ENCODE assay signal across 12 mouse cellular contexts in genomic region chr1:89923642-89924020, GRCm38 (mm10). TPM values are rescaled to one million over a fixed set of nuclear protein-coding genes. Genes with fewer than 3 reads are reported as not detected.
DNase-seq lines count a peak whose midpoint lies in the region; ATAC-seq and TF ChIP-seq lines count a peak whose summit lies in the region.
"Had no signal": no experiment of that assay in that cellular context is flagged by ENCODE, and none has a peak within 500 bp of the region (broad histone marks: within the 10 kb centered on the region; RNA-seq: fewer than 3 reads in every experiment).

No protein-coding gene starts in this region.

- TF ChIP-seq CTCF in forebrain, postnatal 0 days (IDR thresholded peaks at IDR 0.05; ENCODE audit: low read depth): no peak
- TF ChIP-seq CTCF in liver, postnatal 0 days (IDR thresholded peaks at IDR 0.05; ENCODE audit: low read depth): no peak

- WGBS in forebrain, embryonic 11.5 days: 6% methylated on average over 14 of the region's 14 CpGs
- WGBS in forebrain, postnatal 0 days: 8% methylated on average over 14 of the region's 14 CpGs
- WGBS in liver, embryonic 12.5 days (ENCODE audit: insufficient replicate concordance): 15% methylated on average over 14 of the region's 14 CpGs
- WGBS in liver, postnatal 0 days (ENCODE audit: insufficient replicate concordance): 16% methylated on average over 14 of the region's 14 CpGs
- 8% methylated on average over 14 of the region's 14 CpGs for WGBS in limb, embryonic 12.5 days
- 23% methylated on average over 14 of the region's 14 CpGs for WGBS in neural tube, embryonic 15.5 days

- no peak for ATAC-seq in forebrain, embryonic 11.5 days (replicated peaks; ENCODE audit: low FRiP score)
- ATAC-seq in forebrain, postnatal 0 days: no peak
- ATAC-seq in liver, embryonic 12.5 days: no peak
- no peak for ATAC-seq in liver, postnatal 0 days
- no peak for ATAC-seq in limb, embryonic 12.5 days (ENCODE audit: insufficient number of reproducible peaks, insufficient read depth, low FRiP score, low TSS enrichment, low read depth)
- no peak for ATAC-seq in neural tube, embryonic 15.5 days (ENCODE audit: low FRiP score)
- ATAC-seq: inflammation-experienced regulatory T-cells, adult 6 months had no signal

- H3K4me2 ChIP-seq in forebrain, embryonic 11.5 days (ENCODE audit: low read depth, low read length, severe bottlenecking): peak overlapping the region; percentile 24; the same call in 1 of the 2 replicates
- no peak overlapping the region for H3K4me2 ChIP-seq in forebrain, postnatal 0 days (ENCODE audit: low read depth)
- H3K4me2 ChIP-seq in liver, embryonic 12.5 days: peak overlapping the region; percentile 54
- no peak overlapping the region for H3K4me2 ChIP-seq in liver, postnatal 0 days (ENCODE audit: low read depth, low read length)
- H3K4me2 ChIP-seq in limb, embryonic 12.5 days: peak overlapping the region; percentile 51
- H3K4me2 ChIP-seq in neural tube, embryonic 15.5 days: peak overlapping the region; percentile 55

- no peak for DNase-seq in forebrain, embryonic 11.5 days (ENCODE audit: low spot score)
- no peak for DNase-seq in forebrain, postnatal 0 days
- no peak for DNase-seq in liver, postnatal 0 days
- DNase-seq in adrenal gland, adult 8-10 months: no peak
- no peak for DNase-seq in adrenal gland, adult (ENCODE audit: inconsistent age in 2 of 2, low spot score in 1 of 2)
- DNase-seq: cerebellum, postnatal 36 days had no signal

- no peak overlapping the region for H3K9ac ChIP-seq in forebrain, embryonic 11.5 days (ENCODE audit: low read length)
- no peak overlapping the region for H3K9ac ChIP-seq in forebrain, postnatal 0 days
- H3K9ac ChIP-seq in liver, embryonic 12.5 days: no peak overlapping the region
- no peak overlapping the region for H3K9ac ChIP-seq in liver, postnatal 0 days (replicated peaks)
- H3K9ac ChIP-seq in limb, embryonic 12.5 days (replicated peaks): 0 out of 2 replicates have a peak overlapping the region, but pooled peaks have one; percentile 1
- H3K9ac ChIP-seq in neural tube, embryonic 15.5 days (replicated peaks): 0 out of 2 replicates have a peak overlapping the region, but pooled peaks have one; percentile 20

- no peak for TF ChIP-seq EP300 in liver, postnatal 0 days (IDR thresholded peaks at IDR 0.05; ENCODE audit: low read depth)

- H3K27me3 ChIP-seq in forebrain, embryonic 11.5 days (ENCODE audit: control insufficient read depth, insufficient read depth, low read length): peaks cover 100% of the 10 kb centered on the region
- H3K27me3 ChIP-seq in forebrain, postnatal 0 days (ENCODE audit: insufficient read depth, low read length): peaks cover 94% of the 10 kb centered on the region
- peaks cover 100% of the 10 kb centered on the region for H3K27me3 ChIP-seq in liver, embryonic 12.5 days (replicated peaks)
- peaks cover 84% of the 10 kb centered on the region for H3K27me3 ChIP-seq in liver, postnatal 0 days (ENCODE audit: insufficient read depth, low read length)
- peaks cover 100% of the 10 kb centered on the region for H3K27me3 ChIP-seq in limb, embryonic 12.5 days
- H3K27me3 ChIP-seq in neural tube, embryonic 15.5 days (replicated peaks): peaks cover 73% of the 10 kb centered on the region

- H3K4me3 ChIP-seq in forebrain, embryonic 11.5 days (ENCODE audit: low read depth, low read length): no peak overlapping the region
- H3K4me3 ChIP-seq in forebrain, postnatal 0 days (ENCODE audit: low read depth, low read length): no peak overlapping the region
- no peak overlapping the region for H3K4me3 ChIP-seq in liver, embryonic 12.5 days
- no peak overlapping the region for H3K4me3 ChIP-seq in liver, postnatal 0 days (ENCODE audit: low read depth, low read length)
- peak overlapping the region; percentile 25 for H3K4me3 ChIP-seq in limb, embryonic 12.5 days (replicated peaks)
- peak overlapping the region; percentile 23; the same call in 1 of the 2 replicates for H3K4me3 ChIP-seq in neural tube, embryonic 15.5 days (replicated peaks)

- H3K27ac ChIP-seq in forebrain, embryonic 11.5 days (ENCODE audit: low read depth, low read length): no peak overlapping the region
- H3K27ac ChIP-seq in forebrain, postnatal 0 days (ENCODE audit: low read depth, low read length): no peak overlapping the region
- H3K27ac ChIP-seq in liver, embryonic 12.5 days: no peak overlapping the region
- no peak overlapping the region for H3K27ac ChIP-seq in liver, postnatal 0 days (ENCODE audit: low read depth)
- H3K27ac ChIP-seq in limb, embryonic 12.5 days: no peak overlapping the region
- no peak overlapping the region for H3K27ac ChIP-seq in neural tube, embryonic 15.5 days (replicated peaks)
- H3K27ac ChIP-seq: macrophage had no signal

- H3K36me3 ChIP-seq in forebrain, embryonic 11.5 days (ENCODE audit: control insufficient read depth, insufficient read depth, low read length): no peaks in the 10 kb centered on the region
- H3K36me3 ChIP-seq in forebrain, postnatal 0 days (ENCODE audit: insufficient read depth): no peaks in the 10 kb centered on the region
- no peaks in the 10 kb centered on the region for H3K36me3 ChIP-seq in liver, embryonic 12.5 days
- no peaks in the 10 kb centered on the region for H3K36me3 ChIP-seq in liver, postnatal 0 days (replicated peaks; ENCODE audit: insufficient read depth, low read length)
- H3K36me3 ChIP-seq in limb, embryonic 12.5 days: no peaks in the 10 kb centered on the region
- H3K36me3 ChIP-seq in neural tube, embryonic 15.5 days: no peaks in the 10 kb centered on the region

- H3K4me1 ChIP-seq in forebrain, embryonic 11.5 days (replicated peaks; ENCODE audit: control insufficient read depth, insufficient read depth, low read length): peaks cover 10% of the 10 kb centered on the region
- H3K4me1 ChIP-seq in forebrain, postnatal 0 days (ENCODE audit: insufficient read depth): no peaks in the 10 kb centered on the region
- H3K4me1 ChIP-seq in liver, embryonic 12.5 days: peaks cover 17% of the 10 kb centered on the region; the same call in 1 of the 2 replicates
- H3K4me1 ChIP-seq in liver, postnatal 0 days (ENCODE audit: insufficient read depth): no peaks in the 10 kb centered on the region
- H3K4me1 ChIP-seq in limb, embryonic 12.5 days (replicated peaks): peaks cover 33% of the 10 kb centered on the region
- H3K4me1 ChIP-seq in neural tube, embryonic 15.5 days: peaks cover 57% of the 10 kb centered on the region

- H3K9me3 ChIP-seq in forebrain, embryonic 11.5 days (ENCODE audit: control insufficient read depth, low read length): no peaks in the 10 kb centered on the region
- no peaks in the 10 kb centered on the region for H3K9me3 ChIP-seq in forebrain, postnatal 0 days (ENCODE audit: low read length)
- H3K9me3 ChIP-seq in liver, embryonic 12.5 days (replicated peaks): no peaks in the 10 kb centered on the region
- H3K9me3 ChIP-seq in liver, postnatal 0 days (ENCODE audit: low read length): no peaks in the 10 kb centered on the region
- H3K9me3 ChIP-seq in limb, embryonic 12.5 days: 0 out of 2 replicates have a peak, but pooled peaks cover 4% of the 10 kb centered on the region
- H3K9me3 ChIP-seq in neural tube, embryonic 15.5 days (replicated peaks): no peaks in the 10 kb centered on the region

RNA-seq across cellular contexts. Expression of gene Gbx2, which starts 7.3 kb away (rescaled TPM):
- 5.0 and 6.7 TPM in 2 replicates for polyA plus RNA-seq in forebrain, embryonic 11.5 days (2014; fragmentation: Nextera tagmentation; extraction: Ambion mirVana)
- 9.2 and 14.4 TPM in 2 replicates for total RNA-seq in forebrain, postnatal 0 days (2014; rRNA removed)
- 9.1 and 21.2 TPM in 2 replicates for polyA plus RNA-seq in forebrain, postnatal 0 days (2015; fragmentation: Nextera tagmentation; extraction: Ambion mirVana)
- polyA plus RNA-seq in liver, embryonic 12.5 days (2016; fragmentation: Nextera tagmentation; extraction: Ambion mirVana): 1.7 and 2.0 TPM in 2 replicates
- polyA plus RNA-seq in liver, postnatal 0 days (2015; fragmentation: Nextera tagmentation; extraction: Ambion mirVana): 0.52 and 0.57 TPM in 2 replicates
- 0.22 TPM in 1 of 2 replicates, not detected in the other for polyA plus RNA-seq in limb, embryonic 12.5 days (2016; fragmentation: Nextera tagmentation; extraction: Ambion mirVana)
- polyA plus RNA-seq in neural tube, embryonic 15.5 days (2015; fragmentation: Nextera tagmentation; extraction: Ambion mirVana): 21.7 and 30.5 TPM in 2 replicates
- total RNA-seq in adrenal gland, adult 8-10 months (2022): not detected
- polyA plus RNA-seq: frontal cortex, adult 2 months; inflammation-experienced regulatory T-cells, adult 6 months had no signal

Comparison
In these comparisons a context has a peak if more than half of its experiments do, and no peak if none do; other contexts are left out.
1. H3K4me2 ChIP-seq: peak in forebrain, embryonic 11.5 days (single experiment), liver, embryonic 12.5 days (single experiment), limb, embryonic 12.5 days (single experiment) and neural tube, embryonic 15.5 days (single experiment); none in forebrain, postnatal 0 days (single experiment) and liver, postnatal 0 days (single experiment).
2. H3K4me3 ChIP-seq: peak in limb, embryonic 12.5 days (single experiment) and neural tube, embryonic 15.5 days (single experiment); none in forebrain, embryonic 11.5 days (single experiment), forebrain, postnatal 0 days (single experiment), liver, embryonic 12.5 days (single experiment) and liver, postnatal 0 days (single experiment).
3. H3K9ac ChIP-seq: peak in limb, embryonic 12.5 days (single experiment) and neural tube, embryonic 15.5 days (single experiment); none in forebrain, embryonic 11.5 days (single experiment), forebrain, postnatal 0 days (single experiment), liver, embryonic 12.5 days (single experiment) and liver, postnatal 0 days (single experiment).